ENCODE assay signal across 7 mouse cellular contexts in the genomic region with DNA sequence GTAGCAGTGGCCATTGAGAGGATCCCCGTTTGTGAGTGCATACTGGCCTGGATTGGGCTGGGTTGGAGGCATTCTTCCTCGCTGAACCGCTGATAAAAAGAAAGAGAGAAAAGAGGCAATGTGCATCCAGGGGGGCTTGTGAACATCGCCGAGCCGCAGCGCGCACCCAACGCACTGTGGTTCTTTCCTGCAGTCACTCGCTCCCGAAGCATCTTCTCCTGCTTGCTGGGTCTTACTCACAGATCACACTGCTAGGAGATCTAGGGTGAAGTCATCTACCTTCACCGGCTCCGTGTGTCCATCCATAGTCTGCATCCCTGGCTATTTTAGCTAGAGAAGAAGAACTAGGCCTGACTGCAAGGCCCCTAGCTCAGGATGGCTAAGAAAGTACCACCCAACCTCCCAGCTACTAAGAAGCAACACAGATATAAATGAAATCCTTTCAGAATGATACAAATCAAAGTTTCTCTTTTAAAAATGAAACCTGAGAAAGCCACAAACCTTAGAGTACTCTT. TPM values are rescaled to one million over a fixed set of nuclear protein-coding genes. Genes with fewer than 3 reads are reported as not detected.
A peak's percentile ranks its signal among the peaks of the same experiment; 100 is the strongest.
DNase-seq lines count a peak whose midpoint lies in the region; ATAC-seq and TF ChIP-seq lines count a peak whose summit lies in the region.

No protein-coding gene starts in this region.

- no peak for TF ChIP-seq CTCF in left cerebral cortex, adult 2 months (IDR thresholded peaks at IDR 0.05)

- H3K36me3 ChIP-seq in embryonic facial prominence, embryonic 13.5 days: no peaks in the 10 kb centered on the region
- H3K36me3 ChIP-seq in hindbrain, embryonic 16.5 days (ENCODE audit: control insufficient read depth, insufficient read depth, low read length): no peaks in the 10 kb centered on the region
- H3K36me3 ChIP-seq in neural tube, embryonic 14.5 days (ENCODE audit: control insufficient read depth, insufficient read depth, low read length): peaks cover 3% of the 10 kb centered on the region

- peak overlapping the region; percentile 79 for H3K9ac ChIP-seq in embryonic facial prominence, embryonic 13.5 days
- peak overlapping the region; percentile 62 for H3K9ac ChIP-seq in hindbrain, embryonic 16.5 days (ENCODE audit: low read depth, low read length)
- H3K9ac ChIP-seq in neural tube, embryonic 14.5 days (replicated peaks; ENCODE audit: low read depth, low read length): peak overlapping the region; percentile 94

- H3K9me3 ChIP-seq in embryonic facial prominence, embryonic 13.5 days: no peaks in the 10 kb centered on the region
- no peaks in the 10 kb centered on the region for H3K9me3 ChIP-seq in hindbrain, embryonic 16.5 days (ENCODE audit: control insufficient read depth, low read length)
- no peaks in the 10 kb centered on the region for H3K9me3 ChIP-seq in neural tube, embryonic 14.5 days (ENCODE audit: control insufficient read depth, low read length)

- no peak for ATAC-seq in embryonic facial prominence, embryonic 13.5 days (ENCODE audit: insufficient number of reproducible peaks, insufficient read depth, low FRiP score, low TSS enrichment, low read depth)
- ATAC-seq in hindbrain, embryonic 16.5 days: no peak
- no peak for ATAC-seq in neural tube, embryonic 14.5 days (ENCODE audit: low read depth)

- H3K27ac ChIP-seq in left cerebral cortex, adult 2 months: peak overlapping the region; percentile 97
- H3K27ac ChIP-seq in embryonic facial prominence, embryonic 13.5 days: peak overlapping the region; percentile 81
- peak overlapping the region; percentile 70 for H3K27ac ChIP-seq in hindbrain, embryonic 16.5 days (ENCODE audit: low read depth, low read length)
- peak overlapping the region; percentile 88 for H3K27ac ChIP-seq in neural tube, embryonic 14.5 days (ENCODE audit: low read depth, low read length)

- peak overlapping the region; percentile 88 for H3K4me2 ChIP-seq in embryonic facial prominence, embryonic 13.5 days
- H3K4me2 ChIP-seq in hindbrain, embryonic 16.5 days (ENCODE audit: low read length): peak overlapping the region; percentile 64
- peak overlapping the region; percentile 90 for H3K4me2 ChIP-seq in neural tube, embryonic 14.5 days (ENCODE audit: low read depth, low read length)

- WGBS in embryonic facial prominence, embryonic 13.5 days: 15% methylated on average over 13 of the region's 13 CpGs
- WGBS in hindbrain, embryonic 16.5 days: 6% methylated on average over 13 of the region's 13 CpGs
- under 1% methylated on average over 13 of the region's 13 CpGs for WGBS in neural tube, embryonic 14.5 days

- peak overlapping the region; percentile 83 for H3K4me3 ChIP-seq in left cerebral cortex, adult 2 months
- H3K4me3 ChIP-seq in embryonic facial prominence, embryonic 13.5 days: peak overlapping the region; percentile 47
- peak overlapping the region; percentile 44 for H3K4me3 ChIP-seq in hindbrain, embryonic 16.5 days (ENCODE audit: low read length)
- peak overlapping the region; percentile 91 for H3K4me3 ChIP-seq in neural tube, embryonic 14.5 days (ENCODE audit: low read depth, low read length)

- H3K27me3 ChIP-seq in embryonic facial prominence, embryonic 13.5 days: peaks cover 92% of the 10 kb centered on the region
- no peaks in the 10 kb centered on the region for H3K27me3 ChIP-seq in hindbrain, embryonic 16.5 days (replicated peaks; ENCODE audit: control insufficient read depth, insufficient read depth, low read length)
- H3K27me3 ChIP-seq in neural tube, embryonic 14.5 days (ENCODE audit: control insufficient read depth, insufficient read depth, low read length): no peaks in the 10 kb centered on the region

- intact Hi-C loops in left cerebral cortex, adult 2 months (cut with DNase I): no loop called here

- H3K4me1 ChIP-seq in embryonic facial prominence, embryonic 13.5 days: peaks cover 17% of the 10 kb centered on the region
- H3K4me1 ChIP-seq in hindbrain, embryonic 16.5 days (ENCODE audit: control insufficient read depth, insufficient read depth, low read depth, low read length): peaks cover 3% of the 10 kb centered on the region
- peaks cover 17% of the 10 kb centered on the region for H3K4me1 ChIP-seq in neural tube, embryonic 14.5 days (ENCODE audit: control insufficient read depth, insufficient read depth, low read length)

- no peak for DNase-seq in left cerebral cortex, adult 2 months (ENCODE audit: extremely low spot score in 1 of 2, low spot score in 2 of 2)
- DNase-seq in left cerebral cortex, adult 18-20 months (ENCODE audit: low spot score in 2 of 2): no peak
- no peak for DNase-seq in thymus, adult 18-20 months
- DNase-seq in frontal cortex, postnatal 14 days (ENCODE audit: low spot score in 2 of 2): no peak

RNA-seq across cellular contexts. Expression of a gene that starts 3.9 kb away (rescaled TPM):
- 100 to 1,000 TPM; 118 to 125 TPM for total RNA-seq in left cerebral cortex, adult 2 months (2021)
- total RNA-seq in left cerebral cortex, adult 18-20 months (2021): 100 to 1,000 TPM; 113 to 124 TPM
- polyA plus RNA-seq in embryonic facial prominence, embryonic 13.5 days (2015; fragmentation: Nextera tagmentation; extraction: Ambion mirVana): 14.1 and 15.8 TPM in 2 replicates
- 42.9 and 44.3 TPM in 2 replicates for polyA plus RNA-seq in hindbrain, embryonic 16.5 days (2015; fragmentation: Nextera tagmentation; extraction: Ambion mirVana)
- polyA plus RNA-seq in neural tube, embryonic 14.5 days (2014; fragmentation: Nextera tagmentation; extraction: Ambion mirVana): 48.6 and 50.3 TPM in 2 replicates
